In the genomic region with DNA sequence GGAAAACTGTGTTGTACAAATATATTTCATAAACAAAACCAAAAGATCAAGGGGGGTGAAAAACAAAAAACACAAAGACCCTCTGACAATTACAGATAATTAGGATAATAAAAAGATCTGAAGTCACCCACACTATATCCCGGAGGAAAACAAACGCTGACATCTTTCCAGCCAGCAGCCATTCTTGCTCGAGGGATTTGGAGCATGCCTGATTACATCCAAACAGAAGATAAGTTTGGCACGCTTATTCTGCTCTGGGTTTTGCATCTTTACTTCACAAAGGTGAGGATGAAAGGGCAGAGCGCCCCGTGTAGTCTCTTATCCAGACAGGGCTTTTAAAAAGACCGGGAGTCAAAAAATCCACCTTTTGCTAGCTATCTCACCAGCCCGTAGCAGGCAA, we compare ENCODE assay signal across 18 mouse cellular contexts.
DNase-seq lines count a peak whose midpoint lies in the region; ATAC-seq lines count a peak whose summit lies in the region.
"Had no signal": no experiment of that assay in that cellular context is flagged by ENCODE, and none has a peak within 500 bp of the region (broad histone marks: within the 10 kb centered on the region; RNA-seq: fewer than 3 reads in every experiment).

No protein-coding gene starts in this region.

- 5% methylated on average over 8 of the region's 8 CpGs for WGBS in forebrain, embryonic 14.5 days
- 21% methylated on average over 8 of the region's 8 CpGs for WGBS in forebrain, embryonic 10.5 days
- WGBS in hindbrain, embryonic 13.5 days, result 10% methylated on average over 8 of the region's 8 CpGs
- WGBS in neural tube, embryonic 12.5 days, result 16% methylated on average over 8 of the region's 8 CpGs
- 58% methylated on average over 8 of the region's 8 CpGs for WGBS in kidney, embryonic 14.5 days

- ATAC-seq in forebrain, embryonic 14.5 days, result peak; percentile 38; the same call in 1 of the 2 replicates
- no peak for ATAC-seq in hindbrain, embryonic 13.5 days (ENCODE audit: low FRiP score)
- peak; percentile 57 for ATAC-seq in neural tube, embryonic 12.5 days (ENCODE audit: low FRiP score, low read depth)
- ATAC-seq in kidney, embryonic 14.5 days (ENCODE audit: low FRiP score, low TSS enrichment), result no peak
- ATAC-seq: inflammation-experienced regulatory T-cells, adult 6 months had no signal

- peaks cover 33% of the 10 kb centered on the region for H3K36me3 ChIP-seq in forebrain, embryonic 14.5 days (ENCODE audit: control insufficient read depth, insufficient read depth, low read length)
- H3K36me3 ChIP-seq in forebrain, embryonic 10.5 days (replicated peaks), result peaks cover 78% of the 10 kb centered on the region
- H3K36me3 ChIP-seq in hindbrain, embryonic 13.5 days, result peaks cover 27% of the 10 kb centered on the region
- H3K36me3 ChIP-seq in neural tube, embryonic 12.5 days, result peaks cover 23% of the 10 kb centered on the region
- H3K36me3 ChIP-seq in kidney, embryonic 14.5 days (ENCODE audit: control insufficient read depth, insufficient read depth, low read length), result peaks cover 41% of the 10 kb centered on the region

- no peak overlapping the region for H3K4me3 ChIP-seq in forebrain, embryonic 14.5 days (ENCODE audit: low read depth, low read length)
- no peak overlapping the region for H3K4me3 ChIP-seq in forebrain, embryonic 10.5 days
- no peak overlapping the region for H3K4me3 ChIP-seq in hindbrain, embryonic 13.5 days
- no peak overlapping the region for H3K4me3 ChIP-seq in neural tube, embryonic 12.5 days
- H3K4me3 ChIP-seq in kidney, embryonic 14.5 days (ENCODE audit: low read length), result no peak overlapping the region
- H3K4me3 ChIP-seq: erythroblast, embryonic 14.5 days; gastrocnemius, adult 2 months; heart, adult 2 months; limb, embryonic 15.5 days; myocyte had no signal

- DNase-seq in forebrain, embryonic 14.5 days (ENCODE audit: low spot score), result peak; percentile 56
- no peak for DNase-seq in forebrain, embryonic 10.5 days (ENCODE audit: extremely low spot score, low spot score)
- peak; percentile 35 for DNase-seq in embryo, embryonic 10.5 days (ENCODE audit: low spot score)
- DNase-seq in heart, adult 18-20 months, result no peak
- DNase-seq in layer of hippocampus, adult 18-20 months (ENCODE audit: low spot score in 2 of 2), result no peak
- DNase-seq: cerebellum, adult 11 months; gastrocnemius, adult 2 months; heart, adult 2 months; layer of hippocampus, adult 9-11 months; lung, adult 18-20 months had no signal

- H3K9ac ChIP-seq in forebrain, embryonic 14.5 days (ENCODE audit: low read length), result no peak overlapping the region
- H3K9ac ChIP-seq in hindbrain, embryonic 13.5 days, result no peak overlapping the region
- no peak overlapping the region for H3K9ac ChIP-seq in neural tube, embryonic 12.5 days
- no peak overlapping the region for H3K9ac ChIP-seq in kidney, embryonic 14.5 days (ENCODE audit: low read depth, low read length)
- H3K9ac ChIP-seq: limb, embryonic 15.5 days had no signal

- no peak overlapping the region for H3K27ac ChIP-seq in forebrain, embryonic 14.5 days (ENCODE audit: low read depth, low read length)
- no peak overlapping the region for H3K27ac ChIP-seq in forebrain, embryonic 10.5 days
- no peak overlapping the region for H3K27ac ChIP-seq in hindbrain, embryonic 13.5 days
- H3K27ac ChIP-seq in neural tube, embryonic 12.5 days, result no peak overlapping the region
- H3K27ac ChIP-seq in kidney, embryonic 14.5 days (ENCODE audit: low read depth, low read length), result no peak overlapping the region
- H3K27ac ChIP-seq: heart, adult 2 months; kidney, postnatal 0 days; limb, embryonic 15.5 days had no signal

- peaks cover 13% of the 10 kb centered on the region for H3K4me1 ChIP-seq in forebrain, embryonic 14.5 days (ENCODE audit: control insufficient read depth, insufficient read depth, low read length)
- H3K4me1 ChIP-seq in forebrain, embryonic 10.5 days, result peaks cover 38% of the 10 kb centered on the region
- H3K4me1 ChIP-seq in hindbrain, embryonic 13.5 days (replicated peaks), result peaks cover 24% of the 10 kb centered on the region
- H3K4me1 ChIP-seq in neural tube, embryonic 12.5 days, result peaks cover 20% of the 10 kb centered on the region
- H3K4me1 ChIP-seq in kidney, embryonic 14.5 days (ENCODE audit: control insufficient read depth, insufficient read depth, low read length), result peaks cover 8% of the 10 kb centered on the region; the same call in 1 of the 2 replicates

- peak overlapping the region; percentile 23; the same call in 1 of the 2 replicates for H3K4me2 ChIP-seq in forebrain, embryonic 14.5 days (ENCODE audit: low read length)
- H3K4me2 ChIP-seq in hindbrain, embryonic 13.5 days, result peak overlapping the region; percentile 28; the same call in 1 of the 2 replicates
- peak overlapping the region; percentile 17; the same call in 1 of the 2 replicates for H3K4me2 ChIP-seq in neural tube, embryonic 12.5 days (replicated peaks)
- no peak overlapping the region for H3K4me2 ChIP-seq in kidney, embryonic 14.5 days (replicated peaks; ENCODE audit: low read depth, low read length)
- H3K4me2 ChIP-seq: limb, embryonic 15.5 days had no signal

- no peaks in the 10 kb centered on the region for H3K9me3 ChIP-seq in forebrain, embryonic 14.5 days (replicated peaks; ENCODE audit: control insufficient read depth, low read length)
- H3K9me3 ChIP-seq in forebrain, embryonic 10.5 days, result no peaks in the 10 kb centered on the region
- no peaks in the 10 kb centered on the region for H3K9me3 ChIP-seq in hindbrain, embryonic 13.5 days
- no peaks in the 10 kb centered on the region for H3K9me3 ChIP-seq in neural tube, embryonic 12.5 days
- no peaks in the 10 kb centered on the region for H3K9me3 ChIP-seq in kidney, embryonic 14.5 days (ENCODE audit: control insufficient read depth, low read length)
- H3K9me3 ChIP-seq: limb, embryonic 15.5 days had no signal

- H3K27me3 ChIP-seq in forebrain, embryonic 14.5 days (replicated peaks; ENCODE audit: control insufficient read depth, insufficient read depth, low read length), result no peaks in the 10 kb centered on the region
- no peaks in the 10 kb centered on the region for H3K27me3 ChIP-seq in forebrain, embryonic 10.5 days (ENCODE audit: poor library complexity, severe bottlenecking)
- H3K27me3 ChIP-seq in hindbrain, embryonic 13.5 days, result no peaks in the 10 kb centered on the region
- no peaks in the 10 kb centered on the region for H3K27me3 ChIP-seq in neural tube, embryonic 12.5 days (replicated peaks)
- no peaks in the 10 kb centered on the region for H3K27me3 ChIP-seq in kidney, embryonic 14.5 days (ENCODE audit: control insufficient read depth, insufficient read depth, low read length)
- H3K27me3 ChIP-seq: limb, embryonic 15.5 days had no signal

Comparison
In these comparisons a context has a peak if more than half of its experiments do, and no peak if none do; other contexts are left out.
1. DNase-seq: peak in forebrain, embryonic 14.5 days (single experiment) and embryo, embryonic 10.5 days (single experiment); none in forebrain, embryonic 10.5 days (single experiment), heart, adult 18-20 months (0 of 2) and layer of hippocampus, adult 18-20 months (0 of 2).
2. ATAC-seq: peak in forebrain, embryonic 14.5 days (single experiment) and neural tube, embryonic 12.5 days (single experiment); none in hindbrain, embryonic 13.5 days (single experiment) and kidney, embryonic 14.5 days (single experiment).